Mouse (Mus musculus) G1E (cell line): ENCODE measurements around the gene Lmx1a. TPM values are rescaled to one million over a fixed set of nuclear protein-coding genes. Genes with fewer than 3 reads are reported as not detected.

Source experiments
- ATAC-seq: 2 replicates; pipeline ENCODE4 v1.8.0; 2016; ENCODE audit warnings: mild to moderate bottlenecking; ENCODE audit not compliant: insufficient number of reproducible peaks, poor library complexity, low FRiP score, severe bottlenecking; ENCODE audit errors: extremely low read depth
- DNase-seq: peaks from one replicate; pipeline ENCODE4 v3.0.0; 2012; ENCODE audit warnings: low spot score
- H3K27me3 ChIP-seq: 2 replicates; pipeline ENCODE4 v1.6.1; 2012; ENCODE audit warnings: mild to moderate bottlenecking, low read length, inconsistent platforms; ENCODE audit not compliant: insufficient read depth
- H3K36me3 ChIP-seq: replicated peaks from 2 replicates; pipeline ENCODE3; 2012; ENCODE audit warnings: mild to moderate bottlenecking, inconsistent platforms
- H3K4me1 ChIP-seq: 2 replicates; pipeline ENCODE4 v1.6.1; 2012; ENCODE audit warnings: low read depth, low read length, inconsistent platforms, mixed read lengths; ENCODE audit not compliant: insufficient read depth
- H3K4me3 ChIP-seq: 2 replicates; pipeline ENCODE4 v1.5.1; 2012; ENCODE audit warnings: low read depth, mild to moderate bottlenecking, inconsistent platforms, low read length, moderate library complexity, mixed read lengths
- H3K9me3 ChIP-seq: replicated peaks from 2 replicates; pipeline ENCODE4 v1.6.1; 2012; ENCODE audit warnings: inconsistent platforms
- CTCF ChIP-seq: IDR thresholded peaks from 2 replicates; pipeline ENCODE4 v1.5.1; 2012; ENCODE audit warnings: low read depth, low read length, inconsistent platforms, mixed read lengths
- GATA1 ChIP-seq: IDR thresholded peaks from 2 replicates; pipeline ENCODE4 v1.6.1; 2012; ENCODE audit warnings: borderline replicate concordance, low read length, inconsistent platforms, mixed read lengths
- GATA2 ChIP-seq: IDR thresholded peaks from 2 replicates; pipeline ENCODE4 v1.6.1; 2012; ENCODE audit warnings: low read depth, low read length, inconsistent platforms, borderline replicate concordance
- POLR2AphosphoS5 ChIP-seq: IDR thresholded peaks from 2 replicates; pipeline ENCODE4 v1.6.1; 2012; ENCODE audit warnings: low read depth, low read length, inconsistent platforms; ENCODE audit not compliant: insufficient replicate concordance
- TAL1 ChIP-seq: conservative IDR thresholded peaks from 2 replicates; pipeline ENCODE4 v1.6.1; 2012; ENCODE audit warnings: low read depth, low read length, inconsistent platforms, mixed read lengths
- polyA plus RNA-seq: library from polyadenylated mRNA; stranded (reverse); fragments of >175 nt; gene quantifications from 2 replicates; pipeline ENCODE4 v1.2.3, GENCODE M21; 2012
- total RNA-seq, 2 experiments: library from RNA; stranded (forward) in 1 of 2; stranded (reverse) in 1 of 2; fragments of 200-1000 nt in 1 of 2; fragments of >200 nt in 1 of 2; fragmentation: Nextera tagmentation in 1 of 2; gene quantifications; 2 replicates each; pipeline ENCODE4 v1.2.3; 2014 to 2017

Gene Lmx1a
- total and polyA plus RNA-seq, 3 experiments: 0.05 TPM; not detected in 2

DNA sequence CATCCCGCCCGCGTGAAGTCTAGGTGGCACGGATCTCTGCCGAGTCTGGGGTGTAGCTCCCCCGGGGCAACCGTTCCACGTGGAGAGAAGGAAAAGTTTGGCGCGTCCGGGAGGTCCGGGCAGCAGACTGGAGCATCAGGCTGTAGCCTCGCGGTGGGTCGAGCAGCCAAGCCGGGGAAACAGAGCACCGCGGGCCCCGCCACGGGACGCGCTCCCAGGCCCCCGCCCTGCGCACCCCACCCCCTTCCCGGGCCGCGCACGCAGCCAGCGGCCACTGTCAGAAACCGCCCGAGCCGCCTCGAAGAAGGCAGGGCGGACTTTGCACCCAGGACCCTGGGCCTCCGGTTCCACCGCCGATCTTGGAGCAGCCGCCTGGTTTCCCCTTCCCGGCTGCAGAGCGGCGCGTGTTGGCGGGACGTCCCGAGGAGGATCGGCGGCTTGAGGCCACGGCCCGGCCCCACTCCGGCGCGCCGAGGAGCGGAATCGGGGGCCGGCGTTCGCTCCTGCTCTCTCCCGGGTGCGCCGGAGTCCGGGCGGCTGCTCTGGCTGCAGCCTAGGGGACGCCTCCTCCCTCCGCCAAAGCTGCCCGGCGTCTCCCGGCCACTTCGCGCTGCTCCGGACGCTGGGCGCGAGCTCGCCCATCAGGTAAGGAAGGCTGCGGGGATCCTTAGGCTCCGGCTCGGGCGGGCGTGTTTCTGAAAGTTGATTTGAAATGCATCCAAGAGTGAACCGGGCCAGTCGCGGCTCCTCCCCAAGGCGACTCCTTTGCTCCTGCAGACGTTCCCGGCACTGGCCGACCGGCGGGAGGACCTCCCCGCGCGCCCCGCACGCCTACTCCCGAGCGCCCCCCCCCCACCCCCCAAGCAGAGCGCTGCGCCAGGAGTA lies 448 bp upstream of the Lmx1a start:
- ATAC-seq (no peak), DNase-seq (no peak)
- Histone ChIP-seq H3K4me3 (no peak overlapping the region; the same call in 1 of the 2 replicates), H3K27me3 (no peaks in the 10 kb centered on the region), H3K36me3 (no peaks in the 10 kb centered on the region), H3K4me1 (no peaks in the 10 kb centered on the region), H3K9me3 (peaks cover 58% of the 10 kb centered on the region)
- TF ChIP-seq TAL1 (no peak), CTCF (no peak), GATA1 (no peak), GATA2 (no peak), POLR2AphosphoS5 (no peak)

DNA sequence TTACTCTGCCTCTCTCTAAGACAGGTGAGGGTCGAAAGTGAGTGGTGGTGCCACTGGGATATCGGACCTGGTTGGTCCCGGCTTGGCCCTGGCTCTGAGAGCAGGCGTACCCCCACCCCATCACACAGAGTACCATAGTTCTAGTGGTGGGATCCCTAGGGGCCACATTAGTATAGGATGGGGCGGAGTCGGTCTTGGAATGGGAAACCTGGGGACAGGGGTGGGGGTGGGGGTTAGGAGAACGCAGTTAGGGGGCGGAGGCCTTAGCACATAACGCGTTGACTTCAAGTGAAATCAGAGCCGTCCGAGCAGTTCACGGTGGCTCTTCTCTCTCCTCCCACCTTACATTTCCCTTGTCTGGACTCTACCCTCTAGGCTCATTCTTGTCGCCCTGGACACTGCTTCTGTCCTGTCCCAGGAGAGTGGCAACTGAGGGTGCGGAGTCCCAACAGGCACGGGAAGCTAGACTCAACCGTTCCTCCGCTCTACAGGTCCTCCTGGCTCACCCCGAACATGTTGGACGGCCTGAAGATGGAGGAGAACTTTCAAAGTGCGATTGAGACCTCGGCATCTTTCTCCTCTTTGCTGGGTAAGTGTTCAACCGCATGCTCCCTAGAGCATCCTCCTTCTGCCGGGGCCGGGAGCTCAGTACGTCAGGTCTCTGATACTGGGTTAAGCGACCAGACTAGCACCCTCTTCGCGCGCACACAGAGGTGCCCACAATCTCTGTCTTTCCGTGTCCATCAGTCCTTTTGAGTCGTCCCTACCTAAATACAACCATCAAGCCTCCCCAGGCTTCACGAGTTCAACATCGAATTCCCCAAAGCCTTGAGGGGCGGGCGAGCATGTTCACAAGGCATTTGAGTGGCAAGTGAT lies 463 bp downstream of the Lmx1a start:
- no peak for TF ChIP-seq TAL1
- TF ChIP-seq CTCF: no peak
- no peak for TF ChIP-seq POLR2AphosphoS5
- no peak for TF ChIP-seq GATA2
- TF ChIP-seq GATA1: no peak
- H3K9me3 ChIP-seq: peaks cover 60% of the 10 kb centered on the region
- H3K4me3 ChIP-seq: no peak overlapping the region
- no peaks in the 10 kb centered on the region for H3K27me3 ChIP-seq
- ATAC-seq (no peak), DNase-seq (no peak)
- H3K4me1 ChIP-seq: no peaks in the 10 kb centered on the region
- no peaks in the 10 kb centered on the region for H3K36me3 ChIP-seq

DNA sequence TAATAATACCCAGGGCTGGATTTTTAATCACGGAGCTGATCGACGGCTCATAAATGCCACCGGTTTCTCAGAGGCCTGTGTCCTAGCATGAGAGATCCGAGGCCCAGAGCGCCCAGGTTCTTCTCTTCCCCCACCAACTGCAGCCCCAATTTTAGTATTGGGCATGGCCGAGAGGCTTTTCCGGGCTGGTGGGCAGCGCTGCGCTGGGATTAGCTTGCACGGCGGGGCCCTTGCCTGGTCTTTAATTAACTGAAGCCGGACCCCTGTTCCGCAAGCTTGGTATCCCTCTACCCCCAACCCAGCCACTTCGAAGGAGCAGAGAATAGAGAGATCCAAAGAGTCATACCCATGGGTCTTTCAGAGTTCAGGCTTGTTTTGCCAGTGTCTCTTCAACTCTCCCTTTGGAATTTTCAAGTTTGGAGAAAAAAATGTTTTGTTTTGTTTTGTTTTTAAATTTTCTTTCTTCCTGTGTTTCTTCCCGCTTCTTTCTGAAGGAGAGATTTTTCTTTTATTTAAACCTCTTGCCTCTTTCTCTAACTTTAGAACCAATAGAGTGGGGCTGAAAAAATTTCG lies 1.2 kb downstream of the Lmx1a start:
- H3K9me3 ChIP-seq: peaks cover 66% of the 10 kb centered on the region
- H3K27me3 ChIP-seq: no peaks in the 10 kb centered on the region
- ATAC-seq: no peak

DNA sequence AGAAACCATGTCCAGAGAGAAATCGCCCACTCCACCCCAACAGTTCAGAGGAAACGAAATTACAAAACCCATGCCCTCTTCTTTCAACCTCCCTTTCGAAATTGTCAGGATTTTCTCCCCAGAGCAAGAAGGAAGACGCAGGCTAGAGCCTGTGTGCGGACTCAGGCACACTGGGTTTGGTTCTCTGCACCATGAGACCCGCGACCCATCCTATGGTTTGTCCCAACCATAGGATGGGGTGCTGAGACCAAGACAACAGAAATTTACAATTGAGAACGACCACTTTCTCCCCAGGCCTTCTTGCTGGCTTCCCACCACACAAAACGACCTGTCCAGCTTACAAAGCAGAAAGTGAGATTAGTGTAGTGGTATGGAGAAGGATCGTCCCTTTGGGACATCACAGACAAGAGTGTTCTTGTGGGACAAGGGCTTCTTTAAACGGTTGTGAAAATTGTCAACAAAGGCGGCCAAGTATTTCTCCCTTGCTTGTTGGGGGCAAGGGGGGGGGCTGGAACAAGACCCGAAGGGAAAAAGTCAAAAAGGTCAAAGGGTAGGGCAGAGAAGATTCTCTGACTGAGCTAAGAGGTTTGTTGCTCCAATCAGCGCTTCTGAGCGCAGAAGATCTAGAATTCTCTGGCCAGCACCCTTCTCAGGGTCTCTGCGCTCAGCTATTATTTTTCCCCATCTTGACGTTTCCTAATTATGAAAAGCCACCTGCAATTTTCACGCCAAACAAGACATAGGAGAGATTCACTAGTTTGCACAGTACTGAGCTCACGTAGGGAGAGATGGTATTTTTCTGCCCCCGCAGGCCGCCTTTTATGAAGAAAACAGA lies 1.9 kb downstream of the Lmx1a start:
- Histone ChIP-seq H3K36me3 (no peaks in the 10 kb centered on the region), H3K4me3 (no peak overlapping the region), H3K4me1 (no peaks in the 10 kb centered on the region), H3K9me3 (peaks cover 70% of the 10 kb centered on the region), H3K27me3 (no peaks in the 10 kb centered on the region)
- TF ChIP-seq GATA1: no peak
- TF ChIP-seq POLR2AphosphoS5: no peak
- TF ChIP-seq TAL1: no peak
- TF ChIP-seq CTCF: no peak
- no peak for TF ChIP-seq GATA2
- no peak for DNase-seq
- ATAC-seq: no peak

More for the DNA sequence above, 1.2 kb downstream of the Lmx1a start:
- Histone ChIP-seq H3K4me3 (no peak overlapping the region; the same call in 1 of the 2 replicates), H3K4me1 (no peaks in the 10 kb centered on the region), H3K36me3 (no peaks in the 10 kb centered on the region)
- DNase-seq: no peak
- TF ChIP-seq GATA2: no peak
- TF ChIP-seq CTCF: no peak
- no peak for TF ChIP-seq TAL1
- no peak for TF ChIP-seq POLR2AphosphoS5
- no peak for TF ChIP-seq GATA1

DNA sequence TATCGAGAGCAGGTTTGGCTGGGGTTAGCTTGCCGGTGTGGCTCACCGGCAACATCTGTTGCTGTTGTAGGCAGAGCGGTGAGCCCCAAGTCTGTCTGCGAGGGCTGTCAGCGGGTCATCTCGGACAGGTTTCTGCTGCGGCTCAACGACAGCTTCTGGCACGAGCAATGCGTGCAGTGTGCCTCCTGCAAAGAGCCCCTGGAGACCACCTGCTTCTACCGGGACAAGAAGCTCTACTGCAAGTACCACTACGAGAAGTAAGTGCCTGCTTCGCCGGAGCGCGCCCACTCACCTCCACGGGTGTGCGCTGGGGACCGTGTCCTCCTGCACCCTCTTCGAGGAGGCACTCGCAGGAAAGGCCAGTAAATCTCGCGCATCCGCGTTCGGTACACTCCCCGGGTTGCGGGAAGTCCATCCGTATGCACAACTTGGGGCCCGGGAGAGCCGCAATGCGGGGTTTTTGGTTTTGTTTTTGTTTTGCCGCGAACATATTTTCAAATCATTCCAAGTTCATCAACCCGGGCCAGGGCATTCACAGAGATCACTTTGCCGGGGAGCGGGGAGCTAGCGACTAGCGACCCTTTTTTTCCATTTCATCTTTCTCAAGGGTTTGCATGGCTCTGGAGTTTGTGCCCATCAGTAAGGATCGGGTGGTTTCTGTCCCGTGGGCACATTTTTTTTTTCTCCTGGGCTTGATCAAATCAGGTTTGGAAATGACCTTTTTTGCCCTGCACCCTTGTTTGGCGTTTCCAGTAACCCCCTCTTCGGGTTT lies 3.1 kb downstream of the Lmx1a start:
- DNase-seq: no peak

More for the DNA sequence above, 3.1 kb downstream of the Lmx1a start:
- peak overlapping the region; percentile 16; the same call in 1 of the 2 replicates for H3K4me3 ChIP-seq
- no peaks in the 10 kb centered on the region for H3K27me3 ChIP-seq
- no peaks in the 10 kb centered on the region for H3K4me1 ChIP-seq
- H3K9me3 ChIP-seq: peaks cover 70% of the 10 kb centered on the region
- no peaks in the 10 kb centered on the region for H3K36me3 ChIP-seq
- no peak for ATAC-seq
- TF ChIP-seq CTCF (no peak), GATA1 (no peak), GATA2 (no peak), POLR2AphosphoS5 (no peak), TAL1 (no peak)
